Mouse (Mus musculus): ENCODE measurements around the gene 4930404H24Rik. TPM values are rescaled to one million over a fixed set of nuclear protein-coding genes. Genes with fewer than 3 reads are reported as not detected.
A peak's percentile ranks its signal among the peaks of the same experiment; 100 is the strongest.

The 4930404H24Rik gene
- total RNA-seq (2014; rRNA removed) (not detected in 2 replicates), polyA plus RNA-seq (2015; fragmentation: Nextera tagmentation; extraction: Ambion mirVana) (not detected in 2 replicates)

- Histone ChIP-seq H3K4me3 (ENCODE audit: low read depth, low read length) (peak within 1 kb of the TSS; percentile 56), H3K9ac (replicated peaks; ENCODE audit: low read length, poor library complexity, severe bottlenecking) (peak within 1 kb of the TSS; percentile 86), H3K27ac (ENCODE audit: low read depth, low read length) (peak within 1 kb of the TSS; percentile 97), H3K4me2 (ENCODE audit: low read depth, low read length, poor library complexity, severe bottlenecking) (peak within 1 kb of the TSS; percentile 98), H3K9me3 (ENCODE audit: low read length) (no peaks in the 10 kb centered on the region), H3K4me1 (ENCODE audit: insufficient read depth, low read length) (peaks cover 37% of the 10 kb centered on the region), H3K27me3 (ENCODE audit: insufficient read depth, low read length) (no peaks in the 10 kb centered on the region), H3K36me3 (ENCODE audit: insufficient read depth, low read length) (no peaks in the 10 kb centered on the region)
- ATAC-seq (ENCODE audit: low FRiP score) (peak; percentile 89), DNase-seq (ENCODE audit: low spot score) (peak; percentile 94)
- under 1% methylated on average over 64 of the region's 83 CpGs for WGBS
- no peak for TF ChIP-seq CTCF (IDR thresholded peaks at IDR 0.05)
Observed at GRCm38 (mm10) chr2:153492573-153493392, at the start of gene 4930404H24Rik. Gene 4930404H24Rik, plus strand, starts transcription at chr2:153492790.

- Histone ChIP-seq H3K9me3 (ENCODE audit: low read length) (no peaks in the 10 kb centered on the region), H3K36me3 (ENCODE audit: insufficient read depth, low read length) (no peaks in the 10 kb centered on the region; the same call in 1 of the 2 replicates), H3K4me1 (ENCODE audit: insufficient read depth, low read length) (peaks cover 23% of the 10 kb centered on the region)
Observed at GRCm38 (mm10) chr2:153443434-153444240, 49.0 kb upstream of the 4930404H24Rik start.

GRCm38 (mm10) chr2:153444254-153445136 lies 48.1 kb upstream of the 4930404H24Rik start:
- peak; percentile 76 for DNase-seq (ENCODE audit: low spot score)
- TF ChIP-seq CTCF (IDR thresholded peaks at IDR 0.05): no peak

More at GRCm38 (mm10) chr2:153443434-153444240, 49.0 kb upstream of the 4930404H24Rik start:
- ATAC-seq (ENCODE audit: low FRiP score) (peak; percentile 54), DNase-seq (ENCODE audit: low spot score) (no peak)
- H3K9ac ChIP-seq (replicated peaks; ENCODE audit: low read length, poor library complexity, severe bottlenecking): peak overlapping the region; percentile 94
- peak overlapping the region; percentile 93 for H3K4me2 ChIP-seq (ENCODE audit: low read depth, low read length, poor library complexity, severe bottlenecking)
- peak overlapping the region; percentile 90 for H3K4me3 ChIP-seq (ENCODE audit: low read depth, low read length)
- peak; percentile 11; the same call in 1 of the 2 replicates for TF ChIP-seq CTCF (IDR thresholded peaks at IDR 0.05)
- peak overlapping the region; percentile 94 for H3K27ac ChIP-seq (ENCODE audit: low read depth, low read length)
- under 1% methylated on average over 46 of the region's 59 CpGs for WGBS
- no peaks in the 10 kb centered on the region for H3K27me3 ChIP-seq (ENCODE audit: insufficient read depth, low read length)

GRCm38 (mm10) chr2:153445137-153446016 lies 47.2 kb upstream of the 4930404H24Rik start:
- Histone ChIP-seq H3K27ac (ENCODE audit: low read depth, low read length) (peak overlapping the region; percentile 94), H3K4me1 (ENCODE audit: insufficient read depth, low read length) (peaks cover 23% of the 10 kb centered on the region), H3K4me3 (ENCODE audit: low read depth, low read length) (peak overlapping the region; percentile 90), H3K36me3 (ENCODE audit: insufficient read depth, low read length) (no peaks in the 10 kb centered on the region; the same call in 1 of the 2 replicates), H3K4me2 (ENCODE audit: low read depth, low read length, poor library complexity, severe bottlenecking) (peak overlapping the region; percentile 93), H3K27me3 (ENCODE audit: insufficient read depth, low read length) (no peaks in the 10 kb centered on the region), H3K9me3 (ENCODE audit: low read length) (no peaks in the 10 kb centered on the region), H3K9ac (replicated peaks; ENCODE audit: low read length, poor library complexity, severe bottlenecking) (peak overlapping the region; percentile 94)
- WGBS: under 1% methylated on average over 57 of the region's 59 CpGs
- ATAC-seq (ENCODE audit: low FRiP score) (peak; percentile 31), DNase-seq (ENCODE audit: low spot score) (no peak)
- no peak for TF ChIP-seq CTCF (IDR thresholded peaks at IDR 0.05)

More at GRCm38 (mm10) chr2:153444254-153445136, 48.1 kb upstream of the 4930404H24Rik start:
- peak; percentile 82 for ATAC-seq (ENCODE audit: low FRiP score)
- Histone ChIP-seq H3K4me2 (ENCODE audit: low read depth, low read length, poor library complexity, severe bottlenecking) (peak overlapping the region; percentile 93), H3K4me1 (ENCODE audit: insufficient read depth, low read length) (peaks cover 23% of the 10 kb centered on the region), H3K36me3 (ENCODE audit: insufficient read depth, low read length) (no peaks in the 10 kb centered on the region; the same call in 1 of the 2 replicates), H3K27me3 (ENCODE audit: insufficient read depth, low read length) (no peaks in the 10 kb centered on the region), H3K9ac (replicated peaks; ENCODE audit: low read length, poor library complexity, severe bottlenecking) (peak overlapping the region; percentile 94), H3K4me3 (ENCODE audit: low read depth, low read length) (peak overlapping the region; percentile 90), H3K9me3 (ENCODE audit: low read length) (no peaks in the 10 kb centered on the region), H3K27ac (ENCODE audit: low read depth, low read length) (peak overlapping the region; percentile 94)
- WGBS: 0% methylated on average over 25 of the region's 64 CpGs
